Mouse (Mus musculus) gastrocnemius, adult 2 months (tissue): ENCODE results near the gene Ovol1. TPM values are rescaled to one million over a fixed set of nuclear protein-coding genes. Genes with fewer than 3 reads are reported as not detected.

Experiments
- DNase-seq: peaks from one replicate; pipeline ENCODE4 v3.0.0; 2022
- H3K27ac ChIP-seq: fragments of 200-600 bp; 2 replicates; pipeline ENCODE4 v1.8.1; 2022; ENCODE audit warnings: mild to moderate bottlenecking
- H3K4me3 ChIP-seq: fragments of 200-600 bp; 2 replicates; pipeline ENCODE4 v1.8.1; 2022; ENCODE audit warnings: mild to moderate bottlenecking, moderate library complexity
- CTCF ChIP-seq: fragments of 200-600 bp; IDR thresholded peaks from 2 replicates; pipeline ENCODE4 v1.8.1; 2022; ENCODE audit warnings: antibody characterized with exemption, mild to moderate bottlenecking, moderate library complexity
- intact Hi-C: fragments of 180-260 bp; cut with DNase I; formaldehyde crosslinking; loops from one replicate; pipeline ENCODE4 v1.15.1; 2025
- total RNA-seq, 2 experiments: library from RNA; stranded (reverse); gene quantifications; 2 replicates each; pipeline ENCODE4 v1.2.3; 2021

Ovol1 gene
- total RNA-seq, 2 experiments from 2014 or later: not detected

- Histone ChIP-seq H3K27ac (no peak overlapping the region), H3K4me3 (no peak overlapping the region)
- no peak for DNase-seq
- intact Hi-C loops: no loop called here
- TF ChIP-seq CTCF: no peak
These were observed 21.5 kb upstream of the Ovol1 start for GRCm38 (mm10) chr19:5581995-5582394.

- DNase-seq: no peak
- intact Hi-C loops: no loop called here
These were observed 20.3 kb upstream of the Ovol1 start for GRCm38 (mm10) chr19:5580776-5581175.

GRCm38 (mm10) chr19:5579971-5580370 lies 19.5 kb upstream of the Ovol1 start:
- no peak for DNase-seq
- Histone ChIP-seq H3K27ac (no peak overlapping the region), H3K4me3 (no peak overlapping the region)
- intact Hi-C loops: no loop called here
- TF ChIP-seq CTCF: no peak

More at GRCm38 (mm10) chr19:5580776-5581175, 20.3 kb upstream of the Ovol1 start:
- no peak for TF ChIP-seq CTCF
- Histone ChIP-seq H3K27ac (no peak overlapping the region), H3K4me3 (no peak overlapping the region)

- no peak for DNase-seq
- TF ChIP-seq CTCF: no peak
These were observed 14.9 kb upstream of the Ovol1 start for GRCm38 (mm10) chr19:5575336-5575735.

GRCm38 (mm10) chr19:5572331-5573125 lies 12.1 kb upstream of the Ovol1 start:
- Histone ChIP-seq H3K4me3 (no peak overlapping the region), H3K27ac (peak overlapping the region; percentile 24)
- intact Hi-C loops: no loop called here
- peak; percentile 46 for DNase-seq
- TF ChIP-seq CTCF: no peak

More at GRCm38 (mm10) chr19:5575336-5575735, 14.9 kb upstream of the Ovol1 start:
- intact Hi-C loops: no loop called here
- Histone ChIP-seq H3K27ac (no peak overlapping the region), H3K4me3 (no peak overlapping the region)

- no peak for DNase-seq
- no peak for TF ChIP-seq CTCF
- Histone ChIP-seq H3K4me3 (no peak overlapping the region), H3K27ac (peak overlapping the region; percentile 24; the same call in 1 of the 2 replicates)
- intact Hi-C loops: no loop called here
These were observed 11.4 kb upstream of the Ovol1 start for GRCm38 (mm10) chr19:5571831-5572230.

GRCm38 (mm10) chr19:5570353-5571246 lies 10.2 kb upstream of the Ovol1 start:
- no peak overlapping the region for H3K27ac ChIP-seq
- intact Hi-C loops: no loop called here
- TF ChIP-seq CTCF: no peak
- H3K4me3 ChIP-seq: no peak overlapping the region
- DNase-seq: no peak

GRCm38 (mm10) chr19:5569521-5569920 lies 9.1 kb upstream of the Ovol1 start:
- DNase-seq: no peak
- Histone ChIP-seq H3K4me3 (no peak overlapping the region), H3K27ac (no peak overlapping the region)
- intact Hi-C loops: no loop called here
- TF ChIP-seq CTCF: no peak

GRCm38 (mm10) chr19:5568470-5569140 lies 8.2 kb upstream of the Ovol1 start:
- H3K27ac ChIP-seq: peak overlapping the region; percentile 99
- intact Hi-C loops: loop anchor here (1.0 kb wide), 2 partner anchors 39 to 68 kb away; no protein-coding TSS in a partner anchor

GRCm38 (mm10) chr19:5567534-5568469 lies 7.4 kb upstream of the Ovol1 start, which contains the start of gene Ap5b1:
Gene Ap5b1 (plus strand): TSS chr19:5568025.
- Histone ChIP-seq H3K4me3 (peak within 1 kb of the TSS; percentile 97), H3K27ac (peak within 1 kb of the TSS; percentile 99)
- TF ChIP-seq CTCF: peak; percentile 98
- DNase-seq: peak; percentile 93
- intact Hi-C loops: loop anchor here (1.0 kb wide), 2 partner anchors 39 to 68 kb away; no protein-coding TSS in a partner anchor

More at GRCm38 (mm10) chr19:5568470-5569140, 8.2 kb upstream of the Ovol1 start:
- DNase-seq: peak; percentile 88
- peak overlapping the region; percentile 97 for H3K4me3 ChIP-seq
- TF ChIP-seq CTCF: peak; percentile 97

GRCm38 (mm10) chr19:5567180-5567533 lies 6.7 kb upstream of the Ovol1 start:
- intact Hi-C loops: no loop called here
- no peak for DNase-seq

More at GRCm38 (mm10) chr19:5567180-5567533, 6.7 kb upstream of the Ovol1 start:
- Histone ChIP-seq H3K27ac (peak overlapping the region; percentile 99), H3K4me3 (peak overlapping the region; percentile 97)
- no peak for TF ChIP-seq CTCF
